Mouse (Mus musculus) limb, embryonic 10.5 days (tissue): ENCODE data around the gene Boc. TPM values are rescaled to one million over a fixed set of nuclear protein-coding genes. Genes with fewer than 3 reads are reported as not detected.

ENCODE experiments used
- DNase-seq: peaks from one replicate; pipeline ENCODE4 v3.0.0-alpha.2; 2017; ENCODE audit warnings: low spot score
- H3K27ac ChIP-seq: fragments of 300-500 bp; sonication (generic); 2 replicates; pipeline ENCODE4 v1.5.1; 2016; ENCODE audit warnings: mild to moderate bottlenecking
- H3K27me3 ChIP-seq: fragments of 300-500 bp; sonication (generic); 2 replicates; pipeline ENCODE4 v1.6.1; 2016; ENCODE audit warnings: low read depth, mild to moderate bottlenecking; ENCODE audit not compliant: poor library complexity, severe bottlenecking
- H3K36me3 ChIP-seq: fragments of 300-500 bp; sonication (generic); 2 replicates; pipeline ENCODE4 v1.6.1; 2016; ENCODE audit warnings: mild to moderate bottlenecking, moderate library complexity
- H3K4me1 ChIP-seq: fragments of 300-500 bp; sonication (generic); 2 replicates; pipeline ENCODE4 v1.6.1; 2016
- H3K4me3 ChIP-seq: fragments of 300-500 bp; sonication (generic); 2 replicates; pipeline ENCODE4 v1.5.1; 2016; ENCODE audit warnings: mild to moderate bottlenecking, moderate library complexity
- H3K9me3 ChIP-seq: fragments of 300-500 bp; sonication (generic); replicated peaks from 2 replicates; pipeline ENCODE4 v1.6.1; 2016; ENCODE audit warnings: mild to moderate bottlenecking
- WGBS: fragments of 180-500 bp; shearing (Covaris S2); methylation state at CpG from one replicate; pipeline ENCODE4 v1.1.7; 2016; 5-methylcytosine and 5-hydroxymethylcytosine counted together
- polyA plus RNA-seq: library from polyadenylated mRNA; unstranded; fragments of >200 nt; fragmentation: Nextera tagmentation; extraction: Ambion mirVana; gene quantifications from 2 replicates; pipeline ENCODE4 v1.2.1, GENCODE M21; 2016

Gene Boc
- polyA plus RNA-seq, 1 experiment from 2014 or later: 38.3 TPM

DNA sequence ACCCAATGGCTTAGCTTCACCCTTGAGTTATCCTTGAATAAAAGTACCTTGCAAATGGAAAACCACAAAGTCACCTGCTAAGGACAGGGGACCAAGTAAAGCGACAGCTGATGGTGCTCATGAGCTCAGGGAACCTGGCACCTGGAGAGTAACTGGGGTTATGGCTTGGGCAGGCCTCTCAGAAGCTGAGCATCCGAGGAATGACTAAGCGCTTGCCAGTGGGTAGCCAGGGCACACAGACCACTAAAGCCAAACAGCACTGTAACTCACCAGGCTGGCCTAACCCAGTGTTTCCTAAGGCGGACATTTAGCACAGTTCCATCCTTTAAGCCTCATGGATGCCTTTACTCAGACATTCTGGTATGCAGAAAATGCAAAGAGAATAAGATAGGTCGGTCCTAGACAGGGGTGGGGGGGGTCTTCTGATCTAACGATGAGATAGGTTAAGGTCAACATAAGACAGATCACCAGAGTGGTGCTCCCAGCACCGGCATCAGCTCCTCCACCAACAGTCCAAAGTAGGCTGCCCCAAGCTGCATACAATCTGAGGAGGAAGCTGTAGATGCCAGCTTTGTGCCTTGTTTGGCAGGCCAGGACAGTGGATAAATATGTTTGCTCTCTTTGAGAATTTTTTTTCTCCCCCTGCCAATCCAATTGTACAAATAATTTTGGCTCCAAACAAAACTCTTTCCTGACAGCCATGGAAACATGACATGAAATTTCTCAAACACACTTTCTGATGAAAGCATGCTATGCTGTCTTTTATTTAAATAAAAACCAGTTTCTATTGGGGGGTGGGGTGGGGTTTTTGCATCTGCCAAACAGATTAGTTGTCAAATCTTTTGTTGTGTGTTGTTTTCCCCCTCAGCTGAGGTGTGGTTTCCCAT, 49.0 kb downstream of the Boc start:
- 81% methylated on average over 7 of the region's 7 CpGs for WGBS
- DNase-seq: no peak
- H3K36me3 ChIP-seq: peaks cover 94% of the 10 kb centered on the region

DNA sequence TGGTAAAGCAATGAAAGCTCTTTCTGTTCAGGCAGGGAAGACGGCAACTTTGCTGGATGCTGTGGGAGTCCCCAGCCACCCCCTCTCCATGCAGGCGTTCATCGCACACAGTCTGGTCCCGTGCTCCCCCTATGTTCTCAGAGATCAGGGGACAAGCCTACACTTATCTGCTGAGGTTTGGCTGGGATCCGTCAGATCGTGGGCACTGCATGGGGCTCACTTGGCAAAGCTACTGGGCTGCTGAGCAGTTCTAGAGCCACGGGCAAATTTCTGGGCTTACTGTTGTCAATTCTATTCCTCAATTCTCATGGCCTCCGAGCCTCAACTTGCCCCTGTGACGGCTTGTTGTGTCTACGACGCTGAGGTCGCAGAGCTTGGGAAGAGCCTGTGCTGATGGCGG, 49.9 kb downstream of the Boc start:
- DNase-seq: no peak
- Histone ChIP-seq H3K36me3 (peaks cover 94% of the 10 kb centered on the region), H3K4me3 (no peak overlapping the region), H3K4me1 (peaks cover 31% of the 10 kb centered on the region), H3K27ac (no peak overlapping the region), H3K27me3 (no peaks in the 10 kb centered on the region), H3K9me3 (no peaks in the 10 kb centered on the region)
- 97% methylated on average over 13 of the region's 13 CpGs for WGBS

More for the DNA sequence above, 49.0 kb downstream of the Boc start:
- Histone ChIP-seq H3K27ac (0 out of 2 replicates have a peak overlapping the region, but pooled peaks have one; percentile 30), H3K27me3 (no peaks in the 10 kb centered on the region), H3K4me1 (peaks cover 31% of the 10 kb centered on the region), H3K4me3 (no peak overlapping the region), H3K9me3 (no peaks in the 10 kb centered on the region)

DNA sequence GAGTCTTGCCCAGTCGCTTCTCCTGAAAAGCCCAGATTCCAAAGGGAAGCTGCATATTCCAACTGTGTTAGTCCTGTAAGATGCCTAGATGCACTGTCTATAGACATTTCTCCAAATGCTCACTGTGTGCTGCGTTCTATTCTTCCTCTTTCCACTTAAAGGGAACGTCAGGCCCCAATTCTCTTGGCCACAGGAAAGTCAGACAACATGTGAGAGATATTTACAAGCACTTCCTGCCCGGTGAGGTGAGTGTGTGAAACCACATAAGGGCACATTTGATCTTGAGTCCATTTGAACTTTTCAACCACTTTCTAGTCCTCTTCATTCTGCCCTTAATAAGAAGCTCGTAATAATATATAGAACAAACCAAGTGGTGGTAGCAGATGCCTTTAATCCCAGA, 50.7 kb downstream of the Boc start:
- H3K36me3 ChIP-seq: peaks cover 94% of the 10 kb centered on the region
- H3K9me3 ChIP-seq: no peaks in the 10 kb centered on the region
- WGBS: 78% methylated on average over 5 of the region's 5 CpGs
- no peak overlapping the region for H3K4me3 ChIP-seq
- no peaks in the 10 kb centered on the region for H3K27me3 ChIP-seq
- H3K27ac ChIP-seq: no peak overlapping the region
- DNase-seq: no peak
- H3K4me1 ChIP-seq: peaks cover 31% of the 10 kb centered on the region

DNA sequence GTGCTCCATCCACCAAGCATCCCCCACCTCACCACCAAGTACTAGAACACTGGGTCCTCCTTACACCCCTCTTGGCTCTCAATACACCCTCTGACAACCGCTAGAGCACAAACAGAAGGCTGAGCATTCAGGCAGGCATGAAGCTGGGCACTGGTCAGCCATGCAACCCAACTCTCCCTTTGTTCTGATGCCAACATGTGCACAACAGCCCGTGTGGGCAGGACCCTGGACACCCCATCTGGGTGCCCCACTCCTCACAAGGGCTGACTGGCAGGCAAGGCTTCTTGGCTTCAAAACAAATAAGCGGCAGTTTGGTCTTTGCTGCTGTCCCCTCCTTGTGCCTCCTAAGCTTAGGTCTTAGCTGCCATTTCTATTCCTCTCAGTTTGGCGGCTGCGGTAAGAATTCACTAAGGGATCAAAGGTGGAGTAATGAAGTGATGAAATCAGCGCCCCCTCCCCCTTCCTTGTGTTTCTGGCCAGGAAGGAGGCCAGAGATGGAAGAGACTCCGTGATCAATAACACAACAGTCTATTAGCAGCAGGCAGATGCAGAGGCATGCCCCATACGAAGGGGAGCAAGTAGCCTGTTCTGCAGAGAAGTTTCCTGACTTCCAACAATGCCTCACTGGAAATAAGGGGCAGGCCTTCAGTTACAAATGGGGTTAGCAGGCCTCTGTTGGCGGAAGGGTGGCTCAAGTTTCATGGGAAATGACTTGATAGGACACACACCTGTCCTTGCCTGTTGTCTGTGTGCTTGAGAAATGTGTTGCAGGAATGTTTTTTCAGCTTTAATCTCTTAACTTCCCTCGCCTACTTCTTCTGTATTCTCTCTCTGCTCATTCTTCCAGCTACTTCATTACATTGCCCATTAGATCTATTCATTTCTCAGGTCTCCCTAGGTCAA, 51.4 kb downstream of the Boc start:
- Histone ChIP-seq H3K4me3 (no peak overlapping the region), H3K4me1 (peaks cover 31% of the 10 kb centered on the region), H3K27me3 (no peaks in the 10 kb centered on the region), H3K36me3 (peaks cover 94% of the 10 kb centered on the region), H3K27ac (peak overlapping the region; percentile 70), H3K9me3 (no peaks in the 10 kb centered on the region)
- WGBS: 46% methylated on average over 10 of the region's 10 CpGs
- peak; percentile 46 for DNase-seq

GRCm38 (mm10) chr16:44505243-44505642, 53.5 kb downstream of the Boc start:
- no peak for DNase-seq

GRCm38 (mm10) chr16:44502895-44503575, 55.7 kb downstream of the Boc start:
- WGBS: 84% methylated on average over 8 of the region's 8 CpGs
- DNase-seq: no peak
- Histone ChIP-seq H3K9me3 (no peaks in the 10 kb centered on the region), H3K27me3 (no peaks in the 10 kb centered on the region), H3K4me1 (peaks cover 16% of the 10 kb centered on the region), H3K36me3 (peaks cover 97% of the 10 kb centered on the region), H3K27ac (no peak overlapping the region), H3K4me3 (no peak overlapping the region)

More at GRCm38 (mm10) chr16:44505243-44505642, 53.5 kb downstream of the Boc start:
- Histone ChIP-seq H3K27me3 (no peaks in the 10 kb centered on the region), H3K4me3 (no peak overlapping the region), H3K36me3 (peaks cover 97% of the 10 kb centered on the region), H3K27ac (no peak overlapping the region), H3K9me3 (no peaks in the 10 kb centered on the region), H3K4me1 (peaks cover 24% of the 10 kb centered on the region)
- WGBS: 87% methylated on average over 1 of the region's 1 CpGs

GRCm38 (mm10) chr16:44502325-44502724, 56.4 kb downstream of the Boc start:
- H3K27ac ChIP-seq: no peak overlapping the region
- H3K4me1 ChIP-seq: peaks cover 8% of the 10 kb centered on the region
- peaks cover 100% of the 10 kb centered on the region for H3K36me3 ChIP-seq
- no peak for DNase-seq
- H3K27me3 ChIP-seq: no peaks in the 10 kb centered on the region
- H3K9me3 ChIP-seq: no peaks in the 10 kb centered on the region
- H3K4me3 ChIP-seq: no peak overlapping the region
- WGBS: 90% methylated on average over 7 of the region's 7 CpGs

DNA sequence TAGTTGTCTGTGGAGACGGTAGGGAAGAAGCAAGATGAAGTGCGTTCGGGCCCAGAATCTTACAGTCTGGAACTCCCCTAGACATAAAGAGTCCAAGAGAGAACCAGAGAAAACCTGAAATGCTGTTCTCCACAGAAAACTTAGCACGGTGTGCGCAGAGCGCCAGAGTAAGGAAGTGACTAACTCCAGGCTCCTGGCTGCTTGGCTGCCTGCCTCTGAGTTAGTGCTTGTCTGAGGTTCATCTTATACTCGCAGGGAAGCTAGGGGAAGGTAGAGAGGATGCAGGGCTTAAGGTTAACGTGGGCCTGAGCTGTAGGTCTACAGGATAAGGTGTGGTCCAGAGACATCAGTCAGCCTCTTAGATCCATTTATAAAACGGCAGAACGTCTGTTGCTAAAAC, 56.9 kb downstream of the Boc start:
- H3K9me3 ChIP-seq: no peaks in the 10 kb centered on the region
- H3K27me3 ChIP-seq: no peaks in the 10 kb centered on the region
- no peak for DNase-seq
- peaks cover 100% of the 10 kb centered on the region for H3K36me3 ChIP-seq
- no peak overlapping the region; the same call in 1 of the 2 replicates for H3K27ac ChIP-seq
- no peak overlapping the region for H3K4me3 ChIP-seq
- WGBS: 95% methylated on average over 10 of the region's 10 CpGs
- peaks cover 4% of the 10 kb centered on the region; the same call in 1 of the 2 replicates for H3K4me1 ChIP-seq

- Histone ChIP-seq H3K27ac (no peak overlapping the region), H3K36me3 (peaks cover 98% of the 10 kb centered on the region), H3K4me3 (no peak overlapping the region), H3K27me3 (no peaks in the 10 kb centered on the region), H3K4me1 (peaks cover 34% of the 10 kb centered on the region), H3K9me3 (no peaks in the 10 kb centered on the region)
- WGBS: 95% methylated on average over 3 of the region's 3 CpGs
- no peak for DNase-seq
These were observed 60.2 kb downstream of the Boc start for GRCm38 (mm10) chr16:44498447-44498846.

GRCm38 (mm10) chr16:44496971-44497464, 61.7 kb downstream of the Boc start:
- Histone ChIP-seq H3K27me3 (no peaks in the 10 kb centered on the region), H3K4me3 (no peak overlapping the region), H3K4me1 (peaks cover 41% of the 10 kb centered on the region), H3K27ac (no peak overlapping the region), H3K36me3 (peaks cover 98% of the 10 kb centered on the region), H3K9me3 (no peaks in the 10 kb centered on the region)
- DNase-seq: no peak
- 81% methylated on average over 15 of the region's 15 CpGs for WGBS

- H3K27me3 ChIP-seq: no peaks in the 10 kb centered on the region
- H3K4me1 ChIP-seq: peaks cover 41% of the 10 kb centered on the region
- peak overlapping the region; percentile 63 for H3K27ac ChIP-seq
- peaks cover 98% of the 10 kb centered on the region for H3K36me3 ChIP-seq
- no peak overlapping the region for H3K4me3 ChIP-seq
- no peaks in the 10 kb centered on the region for H3K9me3 ChIP-seq
- DNase-seq: peak; percentile 62
- 36% methylated on average over 8 of the region's 8 CpGs for WGBS
These were observed 64.1 kb downstream of the Boc start for GRCm38 (mm10) chr16:44494441-44495108.

DNA sequence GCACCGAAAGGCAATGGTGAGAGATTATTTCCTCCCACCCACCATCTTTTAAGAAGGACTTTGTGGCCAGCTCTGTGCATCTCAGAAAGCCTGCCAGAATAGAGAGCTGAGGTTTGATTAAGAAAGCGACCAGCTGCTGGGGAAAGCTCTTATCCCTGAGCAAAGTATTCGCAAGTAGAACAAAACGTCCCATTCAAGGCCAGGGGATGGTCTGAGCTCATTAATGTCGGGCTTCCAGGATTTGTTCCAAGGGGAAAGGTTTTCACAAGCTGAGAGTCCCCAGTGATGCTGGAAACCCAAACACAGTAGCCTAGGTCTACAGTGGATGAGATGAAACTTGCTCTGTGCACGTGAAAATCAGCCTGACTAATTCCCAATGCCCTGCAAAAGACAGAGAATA, 64.8 kb downstream of the Boc start:
- no peak overlapping the region for H3K4me3 ChIP-seq
- H3K4me1 ChIP-seq: peaks cover 41% of the 10 kb centered on the region
- no peak for DNase-seq
- H3K9me3 ChIP-seq: no peaks in the 10 kb centered on the region
- H3K36me3 ChIP-seq: peaks cover 98% of the 10 kb centered on the region
- H3K27me3 ChIP-seq: no peaks in the 10 kb centered on the region
- WGBS: 78% methylated on average over 6 of the region's 6 CpGs
- H3K27ac ChIP-seq: peak overlapping the region; percentile 63
